Mouse (Mus musculus) limb, embryonic 10.5 days (tissue): Measurements from ENCODE around the gene Gipc1. TPM values are rescaled to one million over a fixed set of nuclear protein-coding genes. Genes with fewer than 3 reads are reported as not detected.
A peak's percentile ranks its signal among the peaks of the same experiment; 100 is the strongest.

ENCODE experiments used
- DNase-seq: peaks from one replicate; pipeline ENCODE4 v3.0.0-alpha.2; 2017; ENCODE audit warnings: low spot score
- H3K27ac ChIP-seq: fragments of 300-500 bp; sonication (generic); 2 replicates; pipeline ENCODE4 v1.5.1; 2016; ENCODE audit warnings: mild to moderate bottlenecking
- H3K27me3 ChIP-seq: fragments of 300-500 bp; sonication (generic); 2 replicates; pipeline ENCODE4 v1.6.1; 2016; ENCODE audit warnings: low read depth, mild to moderate bottlenecking; ENCODE audit not compliant: poor library complexity, severe bottlenecking
- H3K36me3 ChIP-seq: fragments of 300-500 bp; sonication (generic); 2 replicates; pipeline ENCODE4 v1.6.1; 2016; ENCODE audit warnings: mild to moderate bottlenecking, moderate library complexity
- H3K4me1 ChIP-seq: fragments of 300-500 bp; sonication (generic); 2 replicates; pipeline ENCODE4 v1.6.1; 2016
- H3K4me3 ChIP-seq: fragments of 300-500 bp; sonication (generic); 2 replicates; pipeline ENCODE4 v1.5.1; 2016; ENCODE audit warnings: mild to moderate bottlenecking, moderate library complexity
- H3K9me3 ChIP-seq: fragments of 300-500 bp; sonication (generic); replicated peaks from 2 replicates; pipeline ENCODE4 v1.6.1; 2016; ENCODE audit warnings: mild to moderate bottlenecking
- WGBS: fragments of 180-500 bp; shearing (Covaris S2); methylation state at CpG from one replicate; pipeline ENCODE4 v1.1.7; 2016; 5-methylcytosine and 5-hydroxymethylcytosine counted together
- polyA plus RNA-seq: library from polyadenylated mRNA; unstranded; fragments of >200 nt; fragmentation: Nextera tagmentation; extraction: Ambion mirVana; gene quantifications from 2 replicates; pipeline ENCODE4 v1.2.1, GENCODE M21; 2016

Gipc1 gene
- polyA plus RNA-seq, 1 experiment from 2014 or later: 206 TPM

- DNase-seq: no peak
These were observed 2.2 kb downstream of the Gipc1 start for GRCm38 (mm10) chr8:83654725-83655124.

GRCm38 (mm10) chr8:83656043-83656442, 3.6 kb downstream of the Gipc1 start:
- H3K27me3 ChIP-seq: no peaks in the 10 kb centered on the region
- no peak overlapping the region for H3K27ac ChIP-seq
- DNase-seq: no peak
- H3K4me1 ChIP-seq: peaks cover 36% of the 10 kb centered on the region
- peaks cover 46% of the 10 kb centered on the region for H3K36me3 ChIP-seq
- no peak overlapping the region for H3K4me3 ChIP-seq
- H3K9me3 ChIP-seq: no peaks in the 10 kb centered on the region
- 89% methylated on average over 9 of the region's 9 CpGs for WGBS

More at GRCm38 (mm10) chr8:83654725-83655124, 2.2 kb downstream of the Gipc1 start:
- H3K4me1 ChIP-seq: peaks cover 23% of the 10 kb centered on the region
- H3K36me3 ChIP-seq: peaks cover 46% of the 10 kb centered on the region
- H3K27me3 ChIP-seq: no peaks in the 10 kb centered on the region
- WGBS: 95% methylated on average over 6 of the region's 6 CpGs
- H3K27ac ChIP-seq: no peak overlapping the region
- no peak overlapping the region for H3K4me3 ChIP-seq
- H3K9me3 ChIP-seq: no peaks in the 10 kb centered on the region

GRCm38 (mm10) chr8:83656484-83657246, 4.2 kb downstream of the Gipc1 start:
- H3K27ac ChIP-seq: no peak overlapping the region
- no peak overlapping the region for H3K4me3 ChIP-seq
- DNase-seq: no peak
- WGBS: 85% methylated on average over 13 of the region's 13 CpGs
- no peaks in the 10 kb centered on the region for H3K27me3 ChIP-seq
- peaks cover 41% of the 10 kb centered on the region for H3K4me1 ChIP-seq
- H3K9me3 ChIP-seq: no peaks in the 10 kb centered on the region
- peaks cover 46% of the 10 kb centered on the region for H3K36me3 ChIP-seq

- peak; percentile 36 for DNase-seq
- Histone ChIP-seq H3K27me3 (no peaks in the 10 kb centered on the region), H3K27ac (peak overlapping the region; percentile 64; the same call in 1 of the 2 replicates), H3K4me1 (peaks cover 45% of the 10 kb centered on the region), H3K4me3 (peak overlapping the region; percentile 35), H3K9me3 (no peaks in the 10 kb centered on the region), H3K36me3 (peaks cover 53% of the 10 kb centered on the region)
- WGBS: 12% methylated on average over 8 of the region's 8 CpGs
These were observed 8.1 kb downstream of the Gipc1 start for GRCm38 (mm10) chr8:83660545-83660944.

- H3K9me3 ChIP-seq: no peaks in the 10 kb centered on the region
- 10% methylated on average over 22 of the region's 22 CpGs for WGBS
- peaks cover 47% of the 10 kb centered on the region for H3K36me3 ChIP-seq
- peak overlapping the region; percentile 35 for H3K4me3 ChIP-seq
- peak; percentile 47 for DNase-seq
- H3K27me3 ChIP-seq: 0 out of 2 replicates have a peak, but pooled peaks cover 1% of the 10 kb centered on the region
- peak overlapping the region; percentile 64; the same call in 1 of the 2 replicates for H3K27ac ChIP-seq
- peaks cover 46% of the 10 kb centered on the region for H3K4me1 ChIP-seq
These were observed 8.7 kb downstream of the Gipc1 start for GRCm38 (mm10) chr8:83660995-83661680.

- WGBS: 6% methylated on average over 4 of the region's 4 CpGs
- peak; percentile 90 for DNase-seq
- Histone ChIP-seq H3K4me1 (peaks cover 50% of the 10 kb centered on the region), H3K27ac (0 out of 2 replicates have a peak overlapping the region, but pooled peaks have one; percentile 2), H3K27me3 (peaks cover 14% of the 10 kb centered on the region), H3K4me3 (no peak overlapping the region), H3K36me3 (peaks cover 35% of the 10 kb centered on the region), H3K9me3 (no peaks in the 10 kb centered on the region)
These were observed 9.9 kb downstream of the Gipc1 start for GRCm38 (mm10) chr8:83662421-83662826.

GRCm38 (mm10) chr8:83664096-83664495, 11.6 kb downstream of the Gipc1 start:
- Histone ChIP-seq H3K9me3 (no peaks in the 10 kb centered on the region), H3K4me3 (no peak overlapping the region), H3K27ac (no peak overlapping the region), H3K27me3 (peaks cover 24% of the 10 kb centered on the region), H3K4me1 (peaks cover 65% of the 10 kb centered on the region), H3K36me3 (peaks cover 34% of the 10 kb centered on the region)
- 87% methylated on average over 13 of the region's 13 CpGs for WGBS
- no peak for DNase-seq

GRCm38 (mm10) chr8:83664931-83665625, 12.6 kb downstream of the Gipc1 start:
- WGBS: 54% methylated on average over 2 of the region's 2 CpGs
- 0 out of 2 replicates have a peak overlapping the region, but pooled peaks have one; percentile 10 for H3K27ac ChIP-seq

GRCm38 (mm10) chr8:83665969-83666865, 13.7 kb downstream of the Gipc1 start, which contains the start of gene Ptger1:
Ptger1 (plus strand) TSS chr8:83666678.
- 43% methylated on average over 14 of the region's 14 CpGs for WGBS

More at GRCm38 (mm10) chr8:83664931-83665625, 12.6 kb downstream of the Gipc1 start:
- Histone ChIP-seq H3K9me3 (no peaks in the 10 kb centered on the region), H3K4me1 (peaks cover 60% of the 10 kb centered on the region), H3K36me3 (peaks cover 41% of the 10 kb centered on the region), H3K27me3 (peaks cover 24% of the 10 kb centered on the region), H3K4me3 (no peak overlapping the region)
- no peak for DNase-seq

GRCm38 (mm10) chr8:83666866-83667234, 14.4 kb downstream of the Gipc1 start:
- no peak overlapping the region for H3K4me3 ChIP-seq
- WGBS: 91% methylated on average over 3 of the region's 3 CpGs
- no peak for DNase-seq
- peaks cover 24% of the 10 kb centered on the region for H3K27me3 ChIP-seq
- H3K9me3 ChIP-seq: no peaks in the 10 kb centered on the region
- peaks cover 59% of the 10 kb centered on the region for H3K36me3 ChIP-seq
- H3K27ac ChIP-seq: 0 out of 2 replicates have a peak overlapping the region, but pooled peaks have one; percentile 7
- peaks cover 42% of the 10 kb centered on the region for H3K4me1 ChIP-seq

More at GRCm38 (mm10) chr8:83665969-83666865, 13.7 kb downstream of the Gipc1 start, which contains the start of gene Ptger1:
- peaks cover 49% of the 10 kb centered on the region for H3K4me1 ChIP-seq
- H3K27ac ChIP-seq: 0 out of 2 replicates have a peak within 1 kb of the TSS, but pooled peaks have one; percentile 7
- peaks cover 24% of the 10 kb centered on the region for H3K27me3 ChIP-seq
- peaks cover 53% of the 10 kb centered on the region for H3K36me3 ChIP-seq
- no peak for DNase-seq
- H3K9me3 ChIP-seq: no peaks in the 10 kb centered on the region
- H3K4me3 ChIP-seq: no peak within 1 kb of the TSS

- Histone ChIP-seq H3K27ac (peak overlapping the region; percentile 83), H3K4me3 (peak overlapping the region; percentile 53; the same call in 1 of the 2 replicates), H3K4me1 (peaks cover 36% of the 10 kb centered on the region), H3K9me3 (no peaks in the 10 kb centered on the region), H3K27me3 (peaks cover 24% of the 10 kb centered on the region), H3K36me3 (peaks cover 65% of the 10 kb centered on the region)
- WGBS: 81% methylated on average over 10 of the region's 10 CpGs
- DNase-seq: no peak
These were observed 15.0 kb downstream of the Gipc1 start for GRCm38 (mm10) chr8:83667526-83667925.
